Mouse (Mus musculus) liver, adult 2 months (tissue): ENCODE measurements around the gene Zfand2a. TPM values are rescaled to one million over a fixed set of nuclear protein-coding genes. Genes with fewer than 3 reads are reported as not detected.

Source experiments
- DNase-seq: peaks from one replicate; pipeline ENCODE4 v3.0.0-alpha.2; 2011; ENCODE audit warnings: low read depth, low spot score; ENCODE audit errors: extremely low read depth
- H3K27ac ChIP-seq: fragments of 200-500 bp; replicated peaks from 2 replicates; pipeline ENCODE4 v1.5.1; 2012; ENCODE audit warnings: low read depth, mild to moderate bottlenecking, control low read depth, inconsistent platforms, low read length; ENCODE audit not compliant: insufficient read depth
- H3K27me3 ChIP-seq: fragments of 200-500 bp; 2 replicates; pipeline ENCODE4 v1.6.1; 2012; ENCODE audit warnings: mild to moderate bottlenecking, moderate library complexity, low read length, inconsistent platforms; ENCODE audit not compliant: control insufficient read depth, insufficient read depth
- H3K36me3 ChIP-seq: fragments of 200-500 bp; 2 replicates; pipeline ENCODE4 v1.6.1; 2012; ENCODE audit warnings: low read length, inconsistent platforms; ENCODE audit not compliant: control insufficient read depth, insufficient read depth
- H3K4me1 ChIP-seq: fragments of 200-500 bp; 2 replicates; pipeline ENCODE4 v1.6.1; 2011; ENCODE audit warnings: low read length; ENCODE audit not compliant: control insufficient read depth, insufficient read depth
- H3K4me3 ChIP-seq: fragments of 200-500 bp; 2 replicates; pipeline ENCODE4 v1.5.1; 2011; ENCODE audit warnings: low read depth, mild to moderate bottlenecking, control low read depth, low read length, moderate library complexity; ENCODE audit not compliant: insufficient read depth
- H3K79me2 ChIP-seq: fragments of 200-500 bp; 2 replicates; pipeline ENCODE4 v1.6.1; 2012; ENCODE audit warnings: inconsistent platforms, mild to moderate bottlenecking, low read length, moderate library complexity; ENCODE audit not compliant: control insufficient read depth, insufficient read depth
- H3K9ac ChIP-seq: fragments of 200-500 bp; 2 replicates; pipeline ENCODE4 v1.6.1; 2012; ENCODE audit warnings: low read depth, mild to moderate bottlenecking, control low read depth, inconsistent platforms, low read length
- CTCF ChIP-seq: fragments of 200-500 bp; IDR thresholded peaks from 2 replicates; pipeline ENCODE4 v1.5.1; 2011; ENCODE audit warnings: low read depth, low read length, control low read depth
- POLR2A ChIP-seq: fragments of 200-500 bp; IDR thresholded peaks from 2 replicates; pipeline ENCODE4 v1.6.1; 2011; ENCODE audit warnings: low read length, control low read depth; ENCODE audit not compliant: insufficient read depth; ENCODE audit errors: extremely low read depth
- WGBS: fragments of 180-500 bp; shearing (Covaris S2); methylation state at CpG from one replicate; pipeline ENCODE4 v1.1.7; 2018; 5-methylcytosine and 5-hydroxymethylcytosine counted together
- polyA plus RNA-seq: library from polyadenylated mRNA; depleted of rRNA; stranded (reverse); fragments of >200 nt; gene quantifications from 2 replicates; pipeline ENCODE4 v1.2.3, GENCODE M21; 2012
- total RNA-seq: library from RNA; depleted of rRNA; stranded (reverse); fragments of >200 nt; gene quantifications from 2 replicates; pipeline ENCODE4 v1.2.3, GENCODE M21; 2014

Zfand2a gene
- total and polyA plus RNA-seq, 2 experiments: 3.9 to 6.4 TPM

GRCm38 (mm10) chr5:139464874-139465273 is 19.5 kb downstream of the Zfand2a start:
- Histone ChIP-seq H3K27me3 (no peaks in the 10 kb centered on the region), H3K9ac (no peak overlapping the region), H3K4me3 (no peak overlapping the region), H3K27ac (peak overlapping the region; percentile 45; the same call in 1 of the 2 replicates), H3K79me2 (no peaks in the 10 kb centered on the region), H3K36me3 (no peaks in the 10 kb centered on the region), H3K4me1 (no peaks in the 10 kb centered on the region; the same call in 1 of the 2 replicates)
- TF ChIP-seq POLR2A (no peak), CTCF (no peak)
- no peak for DNase-seq
- 61% methylated on average over 4 of the region's 4 CpGs for WGBS

GRCm38 (mm10) chr5:139460384-139461067 is 23.8 kb downstream of the Zfand2a start, which contains the start of gene 3110082I17Rik:
Gene 3110082I17Rik (minus strand): TSS chr5:139460527.
- no peaks in the 10 kb centered on the region for H3K79me2 ChIP-seq
- no peaks in the 10 kb centered on the region; the same call in none of the 2 replicates for H3K4me1 ChIP-seq
- peak within 1 kb of the TSS; percentile 52 for H3K9ac ChIP-seq
- no peak within 1 kb of the TSS for H3K27ac ChIP-seq
- peak within 1 kb of the TSS; percentile 65 for H3K4me3 ChIP-seq
- peak; percentile 87 for DNase-seq
- TF ChIP-seq CTCF: no peak
- no peak for TF ChIP-seq POLR2A
- H3K36me3 ChIP-seq: no peaks in the 10 kb centered on the region
- H3K27me3 ChIP-seq: no peaks in the 10 kb centered on the region
- 5% methylated on average over 42 of the region's 42 CpGs for WGBS

- Histone ChIP-seq H3K79me2 (no peaks in the 10 kb centered on the region), H3K27me3 (no peaks in the 10 kb centered on the region), H3K9ac (peak overlapping the region; percentile 52), H3K4me1 (no peaks in the 10 kb centered on the region; the same call in none of the 2 replicates), H3K36me3 (no peaks in the 10 kb centered on the region), H3K27ac (no peak overlapping the region), H3K4me3 (peak overlapping the region; percentile 65)
- no peak for DNase-seq
- 4% methylated on average over 10 of the region's 10 CpGs for WGBS
- TF ChIP-seq CTCF: no peak
- no peak for TF ChIP-seq POLR2A
Observed at GRCm38 (mm10) chr5:139459938-139460337, 24.4 kb downstream of the Zfand2a start.

- no peak overlapping the region for H3K27ac ChIP-seq
- no peak for TF ChIP-seq CTCF
- TF ChIP-seq POLR2A: no peak
- H3K79me2 ChIP-seq: no peaks in the 10 kb centered on the region
- no peaks in the 10 kb centered on the region for H3K27me3 ChIP-seq
- DNase-seq: no peak
- 29% methylated on average over 8 of the region's 8 CpGs for WGBS
- H3K4me1 ChIP-seq: no peaks in the 10 kb centered on the region; the same call in none of the 2 replicates
- H3K9ac ChIP-seq: no peak overlapping the region
- no peak overlapping the region for H3K4me3 ChIP-seq
- H3K36me3 ChIP-seq: no peaks in the 10 kb centered on the region
Observed at GRCm38 (mm10) chr5:139457241-139457640, 27.1 kb downstream of the Zfand2a start.

GRCm38 (mm10) chr5:139455166-139455565 is 29.2 kb downstream of the Zfand2a start:
- Histone ChIP-seq H3K36me3 (no peaks in the 10 kb centered on the region), H3K4me3 (no peak overlapping the region), H3K4me1 (no peaks in the 10 kb centered on the region; the same call in 1 of the 2 replicates), H3K27me3 (no peaks in the 10 kb centered on the region), H3K27ac (no peak overlapping the region), H3K9ac (no peak overlapping the region), H3K79me2 (no peaks in the 10 kb centered on the region)
- WGBS: 93% methylated on average over 12 of the region's 12 CpGs
- DNase-seq: no peak
- no peak for TF ChIP-seq CTCF
- TF ChIP-seq POLR2A: no peak

- no peak overlapping the region for H3K27ac ChIP-seq
- no peak overlapping the region for H3K4me3 ChIP-seq
- no peaks in the 10 kb centered on the region for H3K4me1 ChIP-seq
- H3K9ac ChIP-seq: no peak overlapping the region
- 92% methylated on average over 10 of the region's 10 CpGs for WGBS
- no peak for DNase-seq
- no peaks in the 10 kb centered on the region for H3K36me3 ChIP-seq
- TF ChIP-seq POLR2A: no peak
- TF ChIP-seq CTCF: no peak
- no peaks in the 10 kb centered on the region for H3K79me2 ChIP-seq
- H3K27me3 ChIP-seq: no peaks in the 10 kb centered on the region
Observed at GRCm38 (mm10) chr5:139453031-139453430, 31.3 kb downstream of the Zfand2a start.
